Mouse (Mus musculus) neural tube, embryonic 11.5 days (tissue): ENCODE results near the gene Tceal3. TPM values are rescaled to one million over a fixed set of nuclear protein-coding genes. Genes with fewer than 3 reads are reported as not detected.

Source experiments
- polyA plus RNA-seq: library from polyadenylated mRNA; unstranded; fragments of >200 nt; fragmentation: Nextera tagmentation; extraction: Ambion mirVana; gene quantifications from 2 replicates; pipeline ENCODE4 v1.2.1, GENCODE M21; 2014

Tceal3 gene
- polyA plus RNA-seq, 1 experiment from 2014 or later = 9.9 TPM

Other genes starting within 250 kb of the Tceal3 start
- not detected in 2 replicates for gene Kir3dl1, start 72.8 kb upstream of the Tceal3 start, polyA plus RNA-seq
- not detected in 2 replicates for gene Kir3dl2, start 46.8 kb upstream of the Tceal3 start, polyA plus RNA-seq
- gene Tceal1, start 117.1 kb downstream of the Tceal3 start, polyA plus RNA-seq = 8.9 and 9.3 TPM in 2 replicates
- gene Morf4l2, start 152.8 kb downstream of the Tceal3 start, polyA plus RNA-seq = 622 and 646 TPM in 2 replicates
- gene Glra4, start 189.3 kb downstream of the Tceal3 start, polyA plus RNA-seq = not detected in 2 replicates
- gene Plp1, start 231.8 kb downstream of the Tceal3 start, polyA plus RNA-seq = 28.7 and 38.6 TPM in 2 replicates